Mouse (Mus musculus) heart, embryonic 11.5 days (tissue): ENCODE measurements around the gene P2ry6. TPM values are rescaled to one million over a fixed set of nuclear protein-coding genes. Genes with fewer than 3 reads are reported as not detected.

Experiments
- ATAC-seq: fragments of 200-750 bp; cut with Nextera tagmentation; replicated peaks from 2 replicates; pipeline ENCODE4 v1.8.0; 2017; ENCODE audit warnings: moderate library complexity; ENCODE audit not compliant: insufficient number of reproducible peaks, low FRiP score, low TSS enrichment
- H3K27ac ChIP-seq: fragments of 300-500 bp; sonication (generic); 2 replicates; pipeline ENCODE4 v1.5.1; 2014; ENCODE audit warnings: mild to moderate bottlenecking, low read depth, low read length
- H3K27me3 ChIP-seq: fragments of 300-500 bp; sonication (generic); 2 replicates; pipeline ENCODE4 v1.6.1; 2014; ENCODE audit warnings: mild to moderate bottlenecking, low read length, mixed read lengths; ENCODE audit not compliant: control insufficient read depth, insufficient read depth
- H3K36me3 ChIP-seq: fragments of 300-500 bp; sonication (generic); 2 replicates; pipeline ENCODE4 v1.6.1; 2014; ENCODE audit warnings: mild to moderate bottlenecking, low read length, moderate library complexity, mixed read lengths; ENCODE audit not compliant: control insufficient read depth, insufficient read depth
- H3K4me1 ChIP-seq: fragments of 300-500 bp; sonication (generic); 2 replicates; pipeline ENCODE4 v1.6.1; 2014; ENCODE audit warnings: low read length; ENCODE audit not compliant: control insufficient read depth, insufficient read depth
- H3K4me2 ChIP-seq: fragments of 300-500 bp; sonication (generic); 2 replicates; pipeline ENCODE4 v1.6.1; 2014; ENCODE audit warnings: mild to moderate bottlenecking, moderate library complexity
- H3K4me3 ChIP-seq: fragments of 300-500 bp; sonication (generic); 2 replicates; pipeline ENCODE4 v1.5.1; 2014; ENCODE audit warnings: low read depth, low read length
- H3K9ac ChIP-seq: fragments of 300-500 bp; sonication (generic); 2 replicates; pipeline ENCODE4 v1.6.1; 2014; ENCODE audit warnings: mild to moderate bottlenecking, low read depth, low read length, moderate library complexity
- H3K9me3 ChIP-seq: fragments of 300-500 bp; sonication (generic); replicated peaks from 2 replicates; pipeline ENCODE4 v1.6.1; 2016; ENCODE audit warnings: low read length; ENCODE audit not compliant: control insufficient read depth
- WGBS: fragments of 180-500 bp; shearing (Covaris S2); extraction: QIAGEN DNeasy Blood & Tissue Kit; methylation state at CpG from one replicate; pipeline ENCODE4 v1.1.7; 2014; ENCODE audit not compliant: insufficient replicate concordance; 5-methylcytosine and 5-hydroxymethylcytosine counted together
- polyA plus RNA-seq: library from polyadenylated mRNA; unstranded; fragments of >200 nt; fragmentation: Nextera tagmentation; extraction: Ambion mirVana; gene quantifications from 2 replicates; pipeline ENCODE4 v1.2.1, GENCODE M21; 2014

Gene P2ry6
- polyA plus RNA-seq, 1 experiment from 2014 or later: 2.1 TPM

GRCm38 (mm10) chr7:100942789-100943615, 31.4 kb downstream of the P2ry6 start:
- Histone ChIP-seq H3K36me3 (no peaks in the 10 kb centered on the region), H3K9ac (no peak overlapping the region), H3K4me1 (peaks cover 4% of the 10 kb centered on the region; the same call in 1 of the 2 replicates), H3K4me3 (no peak overlapping the region), H3K27me3 (peaks cover 20% of the 10 kb centered on the region), H3K9me3 (no peaks in the 10 kb centered on the region), H3K27ac (no peak overlapping the region), H3K4me2 (no peak overlapping the region)
- ATAC-seq: no peak
- 51% methylated on average over 12 of the region's 12 CpGs for WGBS

DNA sequence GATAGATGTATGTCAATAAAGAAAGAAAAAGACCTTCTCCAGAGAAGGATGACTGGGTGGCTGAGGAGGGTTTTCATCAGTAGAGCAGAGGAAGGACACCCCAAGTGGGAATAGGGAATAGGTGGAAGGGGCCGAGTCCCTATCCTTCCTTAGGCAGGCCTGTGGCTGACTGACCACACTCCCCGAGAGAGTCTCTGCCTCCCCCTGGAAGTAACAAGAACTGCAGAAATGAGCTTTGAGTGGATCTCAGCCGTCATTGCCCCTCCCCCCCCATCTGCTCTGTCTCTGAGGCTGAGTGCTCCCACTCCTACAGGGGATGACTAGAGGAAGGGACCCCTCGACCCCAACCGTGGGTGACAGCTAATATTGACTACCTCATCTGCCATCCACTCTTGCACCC, 33.3 kb downstream of the P2ry6 start:
- 21% methylated on average over 5 of the region's 5 CpGs for whole genome bisulfite sequencing
- Histone ChIP-seq H3K9ac (no peak overlapping the region), H3K9me3 (no peaks in the 10 kb centered on the region), H3K36me3 (no peaks in the 10 kb centered on the region), H3K4me2 (no peak overlapping the region), H3K4me1 (peaks cover 4% of the 10 kb centered on the region; the same call in 1 of the 2 replicates), H3K27me3 (peaks cover 16% of the 10 kb centered on the region), H3K4me3 (no peak overlapping the region), H3K27ac (no peak overlapping the region)
- no peak for ATAC-seq

- Histone ChIP-seq H3K4me1 (peaks cover 3% of the 10 kb centered on the region; the same call in 1 of the 2 replicates), H3K36me3 (no peaks in the 10 kb centered on the region), H3K4me3 (no peak overlapping the region), H3K27ac (no peak overlapping the region), H3K9ac (no peak overlapping the region), H3K9me3 (no peaks in the 10 kb centered on the region), H3K4me2 (no peak overlapping the region), H3K27me3 (peaks cover 4% of the 10 kb centered on the region; the same call in 1 of the 2 replicates)
- 80% methylated on average over 16 of the region's 16 CpGs for whole genome bisulfite sequencing
- ATAC-seq: no peak
These were observed 36.3 kb downstream of the P2ry6 start for GRCm38 (mm10) chr7:100938106-100938505.

- H3K4me1 ChIP-seq: no peaks in the 10 kb centered on the region
- WGBS: 78% methylated on average over 3 of the region's 3 CpGs
- no peak overlapping the region for H3K4me3 ChIP-seq
- H3K4me2 ChIP-seq: no peak overlapping the region
- H3K27me3 ChIP-seq: no peaks in the 10 kb centered on the region; the same call in 1 of the 2 replicates
- no peaks in the 10 kb centered on the region for H3K9me3 ChIP-seq
- ATAC-seq: no peak
- no peaks in the 10 kb centered on the region for H3K36me3 ChIP-seq
- no peak overlapping the region for H3K9ac ChIP-seq
- no peak overlapping the region for H3K27ac ChIP-seq
These were observed 37.0 kb downstream of the P2ry6 start for GRCm38 (mm10) chr7:100937481-100937880.

- no peak overlapping the region for H3K27ac ChIP-seq
- no peak overlapping the region for H3K4me2 ChIP-seq
- H3K27me3 ChIP-seq: no peaks in the 10 kb centered on the region; the same call in 1 of the 2 replicates
- peaks cover 22% of the 10 kb centered on the region for H3K4me1 ChIP-seq
- H3K36me3 ChIP-seq: no peaks in the 10 kb centered on the region
- H3K9me3 ChIP-seq: no peaks in the 10 kb centered on the region
- no peak for ATAC-seq
- H3K9ac ChIP-seq: no peak overlapping the region
- H3K4me3 ChIP-seq: no peak overlapping the region
These were observed 40.9 kb downstream of the P2ry6 start for GRCm38 (mm10) chr7:100933520-100933919.

DNA sequence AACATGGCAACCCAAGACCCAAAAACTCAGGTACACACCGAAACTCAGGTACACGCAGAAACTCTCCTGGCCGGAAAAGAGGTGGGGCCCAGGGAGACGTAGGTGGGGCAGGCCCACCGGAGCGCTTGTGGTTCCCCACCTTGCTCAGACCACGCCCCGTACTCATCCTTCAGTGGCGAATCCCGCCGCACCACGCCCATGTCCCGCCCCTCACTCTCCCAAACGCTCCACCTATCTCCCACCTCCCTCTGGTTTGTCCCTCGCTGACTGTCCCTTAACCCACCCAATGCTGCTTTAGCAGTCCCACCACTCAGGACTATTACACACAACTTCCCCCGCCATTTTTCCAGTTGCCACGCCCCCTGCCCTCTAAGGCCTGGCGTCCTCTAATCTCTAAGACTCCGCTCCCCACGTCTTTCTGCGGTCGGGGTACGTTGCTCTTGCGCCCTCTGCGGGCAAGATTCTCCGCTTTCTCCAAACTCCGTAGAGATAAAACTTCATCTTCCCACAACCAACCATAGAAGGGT, 41.9 kb downstream of the P2ry6 start:
- peak; percentile 85 for ATAC-seq
- Histone ChIP-seq H3K9ac (peak overlapping the region; percentile 89), H3K4me2 (peak overlapping the region; percentile 96), H3K27ac (peak overlapping the region; percentile 99), H3K4me1 (peaks cover 32% of the 10 kb centered on the region), H3K4me3 (peak overlapping the region; percentile 82), H3K9me3 (no peaks in the 10 kb centered on the region), H3K27me3 (no peaks in the 10 kb centered on the region; the same call in 1 of the 2 replicates), H3K36me3 (no peaks in the 10 kb centered on the region)
- under 1% methylated on average over 27 of the region's 27 CpGs for WGBS

- Histone ChIP-seq H3K4me3 (peak within 1 kb of the TSS; percentile 82), H3K27ac (peak within 1 kb of the TSS; percentile 99), H3K27me3 (no peaks in the 10 kb centered on the region; the same call in 1 of the 2 replicates), H3K9ac (peak within 1 kb of the TSS; percentile 89), H3K4me1 (peaks cover 37% of the 10 kb centered on the region), H3K4me2 (peak within 1 kb of the TSS; percentile 96), H3K36me3 (no peaks in the 10 kb centered on the region), H3K9me3 (no peaks in the 10 kb centered on the region)
- peak; percentile 62 for ATAC-seq
- under 1% methylated on average over 35 of the region's 35 CpGs for WGBS
These were observed 42.4 kb downstream of the P2ry6 start, which contains the start of gene Arhgef17 for GRCm38 (mm10) chr7:100931926-100932480. Arhgef17 (minus strand) TSS chr7:100932107.

- Histone ChIP-seq H3K9ac (peak overlapping the region; percentile 89), H3K27me3 (no peaks in the 10 kb centered on the region; the same call in 1 of the 2 replicates), H3K4me3 (peak overlapping the region; percentile 82), H3K4me2 (peak overlapping the region; percentile 96), H3K4me1 (peaks cover 43% of the 10 kb centered on the region), H3K27ac (peak overlapping the region; percentile 99), H3K36me3 (no peaks in the 10 kb centered on the region), H3K9me3 (no peaks in the 10 kb centered on the region)
- ATAC-seq: peak; percentile 5
- WGBS: under 1% methylated on average over 66 of the region's 73 CpGs
These were observed 43.0 kb downstream of the P2ry6 start for GRCm38 (mm10) chr7:100931316-100931925.
